Mouse (Mus musculus): ENCODE results near the gene Errfi1.

Errfi1 gene

GRCm38 (mm10) chr4:150913743-150914142, 60.0 kb downstream of the Errfi1 start:
- DNase-seq (ENCODE audit: low read depth, low spot score) = no peak

GRCm38 (mm10) chr4:150914290-150914733, 60.6 kb downstream of the Errfi1 start, which contains the start of the genes Park7 and Tnfrsf9:
Gene Park7 (minus strand): TSS chr4:150914437.
Gene Tnfrsf9 (plus strand): TSS chr4:150914562.
- peak; percentile 96 for DNase-seq (ENCODE audit: low read depth, low spot score)

- DNase-seq (ENCODE audit: low read depth, low spot score) = no peak
These were observed 61.6 kb downstream of the Errfi1 start for GRCm38 (mm10) chr4:150915181-150915906.

GRCm38 (mm10) chr4:150917336-150918027, 63.8 kb downstream of the Errfi1 start:
- DNase-seq (ENCODE audit: low read depth, low spot score) = peak; percentile 63
